Mouse (Mus musculus) embryonic facial prominence, embryonic 10.5 days (tissue): ENCODE measurements around the gene Akap13. TPM values are rescaled to one million over a fixed set of nuclear protein-coding genes. Genes with fewer than 3 reads are reported as not detected.

ENCODE experiments used
- DNase-seq: peaks from one replicate; pipeline ENCODE4 v3.0.0-alpha.2; 2017; ENCODE audit warnings: low spot score
- H3K27ac ChIP-seq: fragments of 300-500 bp; sonication (generic); replicated peaks from 2 replicates; pipeline ENCODE4 v1.5.1; 2016; ENCODE audit warnings: mild to moderate bottlenecking
- H3K27me3 ChIP-seq: fragments of 300-500 bp; sonication (generic); replicated peaks from 2 replicates; pipeline ENCODE4 v1.6.1; 2016; ENCODE audit warnings: low read depth, mild to moderate bottlenecking; ENCODE audit not compliant: poor library complexity, severe bottlenecking
- H3K36me3 ChIP-seq: fragments of 300-500 bp; sonication (generic); replicated peaks from 2 replicates; pipeline ENCODE4 v1.6.1; 2016; ENCODE audit warnings: mild to moderate bottlenecking, moderate library complexity
- H3K4me1 ChIP-seq: fragments of 300-500 bp; sonication (generic); 2 replicates; pipeline ENCODE4 v1.6.1; 2016
- H3K4me3 ChIP-seq: fragments of 300-500 bp; sonication (generic); 2 replicates; pipeline ENCODE4 v1.5.1; 2016; ENCODE audit warnings: mild to moderate bottlenecking, moderate library complexity
- H3K9me3 ChIP-seq: fragments of 300-500 bp; sonication (generic); 2 replicates; pipeline ENCODE4 v1.6.1; 2016; ENCODE audit warnings: mild to moderate bottlenecking
- WGBS: fragments of 180-500 bp; shearing (Covaris S2); methylation state at CpG from one replicate; pipeline ENCODE4 v1.1.7; 2016; 5-methylcytosine and 5-hydroxymethylcytosine counted together
- polyA plus RNA-seq: library from polyadenylated mRNA; unstranded; fragments of >200 nt; fragmentation: Nextera tagmentation; extraction: Ambion mirVana; gene quantifications from 2 replicates; pipeline ENCODE4 v1.2.1, GENCODE M21; 2016

The Akap13 gene
- polyA plus RNA-seq, 1 experiment from 2014 or later: 37.6 TPM

DNA sequence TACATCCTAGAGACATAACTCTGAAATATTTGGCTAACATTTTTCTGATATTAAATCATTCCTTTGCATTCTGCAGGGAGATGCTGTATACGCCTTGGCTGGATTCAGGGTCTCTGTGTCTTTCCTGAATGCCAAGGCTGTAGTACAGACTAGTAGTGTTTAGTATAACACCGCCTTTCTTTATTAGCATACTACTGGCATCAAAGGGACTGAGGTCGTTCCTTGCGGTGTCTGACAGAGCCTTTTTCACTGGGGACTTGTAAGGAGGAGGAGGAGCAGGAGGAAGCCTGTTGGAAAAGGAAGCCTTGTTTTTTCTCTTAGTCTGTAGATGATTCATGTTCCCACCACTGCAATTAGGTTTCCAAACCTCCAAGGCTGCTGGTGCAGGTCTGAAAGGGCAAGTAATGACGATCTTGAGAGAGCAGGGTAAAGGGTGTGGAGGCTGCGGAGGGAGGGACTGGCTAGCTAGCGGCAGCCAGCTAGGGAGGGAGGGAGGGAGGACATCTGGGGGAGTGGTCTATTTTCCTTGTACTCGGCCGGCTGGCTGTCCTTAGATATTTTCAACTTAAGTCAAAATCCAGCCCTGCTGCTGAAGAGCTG, 186.9 kb downstream of the Akap13 start:
- H3K27me3 ChIP-seq: no peaks in the 10 kb centered on the region
- H3K4me3 ChIP-seq: peak overlapping the region; percentile 47
- H3K4me1 ChIP-seq: peaks cover 56% of the 10 kb centered on the region
- peak overlapping the region; percentile 75 for H3K27ac ChIP-seq
- DNase-seq: peak; percentile 79
- H3K9me3 ChIP-seq: no peaks in the 10 kb centered on the region
- 6% methylated on average over 9 of the region's 9 CpGs for WGBS
- no peaks in the 10 kb centered on the region for H3K36me3 ChIP-seq

DNA sequence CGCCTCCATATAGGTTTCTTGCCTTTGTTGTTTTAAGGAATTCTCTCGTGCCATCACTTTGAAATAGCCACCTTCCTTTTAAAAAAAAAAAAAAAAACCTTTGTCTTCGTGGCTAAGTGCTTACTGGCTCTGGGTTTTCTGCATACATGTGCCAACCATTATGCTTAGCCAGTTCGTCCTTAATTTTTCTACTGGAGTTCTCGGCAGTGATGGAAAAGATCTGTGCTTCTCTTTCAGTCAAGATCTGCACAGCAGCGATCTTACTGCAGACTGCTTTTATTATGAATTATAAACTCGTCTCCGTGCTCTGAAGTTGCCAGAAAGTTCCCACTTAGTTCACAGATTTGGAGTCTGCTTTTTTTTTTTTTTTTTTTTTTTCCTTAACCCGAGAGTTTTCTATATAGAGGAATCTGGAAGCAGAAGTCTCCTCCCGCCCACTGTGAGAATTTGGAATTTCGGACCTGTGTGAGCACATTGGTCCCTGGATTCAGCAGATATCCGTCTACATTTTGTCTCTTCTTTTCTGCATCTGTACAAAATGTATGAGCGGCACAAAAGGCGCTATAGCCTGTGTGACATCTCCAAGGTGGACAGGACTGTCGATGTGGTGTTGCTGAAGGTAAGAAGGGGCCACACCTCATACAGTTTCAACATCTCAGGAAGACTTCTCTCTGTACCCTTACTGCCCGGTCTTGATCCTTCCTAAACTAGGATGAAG, 187.7 kb downstream of the Akap13 start:
- Histone ChIP-seq H3K4me3 (peak overlapping the region; percentile 47), H3K4me1 (peaks cover 56% of the 10 kb centered on the region), H3K9me3 (no peaks in the 10 kb centered on the region), H3K27me3 (no peaks in the 10 kb centered on the region), H3K27ac (peak overlapping the region; percentile 75), H3K36me3 (no peaks in the 10 kb centered on the region)
- DNase-seq: no peak
- WGBS: 48% methylated on average over 16 of the region's 16 CpGs

DNA sequence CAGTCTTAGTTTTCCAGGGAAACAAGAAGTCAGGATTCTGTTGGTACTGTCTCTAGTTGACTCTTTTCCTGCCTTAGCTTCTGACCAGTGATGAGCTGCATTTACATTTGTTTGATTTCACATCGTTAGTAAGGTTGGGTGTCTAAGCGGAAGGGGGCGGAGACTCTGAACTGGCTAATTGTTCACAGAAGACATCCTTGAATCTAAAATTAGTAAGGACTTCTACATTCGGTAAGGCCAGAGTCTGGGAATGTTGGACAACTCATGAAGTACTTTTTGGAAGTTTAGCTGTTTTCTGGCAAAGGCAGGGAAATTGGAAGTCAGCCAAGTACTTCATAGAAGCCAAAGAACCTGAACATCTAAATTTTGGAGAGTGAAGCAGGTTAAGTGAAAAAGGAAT, 188.7 kb downstream of the Akap13 start:
- no peaks in the 10 kb centered on the region for H3K36me3 ChIP-seq
- H3K27ac ChIP-seq: peak overlapping the region; percentile 75
- DNase-seq: no peak
- H3K4me3 ChIP-seq: peak overlapping the region; percentile 47; the same call in 1 of the 2 replicates
- peaks cover 59% of the 10 kb centered on the region for H3K4me1 ChIP-seq
- no peaks in the 10 kb centered on the region for H3K9me3 ChIP-seq
- no peaks in the 10 kb centered on the region for H3K27me3 ChIP-seq
- WGBS: 54% methylated on average over 4 of the region's 4 CpGs

DNA sequence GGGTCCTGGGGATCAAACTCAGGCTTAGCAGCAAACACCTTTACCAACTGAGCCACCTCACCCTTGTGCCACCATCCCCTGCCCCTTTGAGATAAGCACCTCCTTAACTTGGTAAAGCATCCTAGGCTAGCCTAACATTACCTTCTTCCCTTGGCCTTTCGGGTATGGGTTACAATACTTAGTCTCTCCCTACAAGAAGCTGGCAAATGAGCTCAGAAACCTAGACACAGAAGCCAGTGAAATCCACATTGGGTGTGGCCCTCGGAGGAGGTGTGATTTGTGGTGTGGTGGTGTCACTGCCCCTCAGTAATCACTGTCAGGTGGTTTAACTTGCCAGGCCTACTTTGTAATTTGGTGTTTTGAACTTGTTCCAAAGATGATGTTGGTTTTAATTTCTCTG, 189.3 kb downstream of the Akap13 start:
- Histone ChIP-seq H3K36me3 (no peaks in the 10 kb centered on the region), H3K27ac (no peak overlapping the region), H3K4me3 (peak overlapping the region; percentile 6; the same call in 1 of the 2 replicates), H3K27me3 (no peaks in the 10 kb centered on the region), H3K4me1 (peaks cover 62% of the 10 kb centered on the region), H3K9me3 (no peaks in the 10 kb centered on the region)
- 81% methylated on average over 2 of the region's 2 CpGs for WGBS
- no peak for DNase-seq

DNA sequence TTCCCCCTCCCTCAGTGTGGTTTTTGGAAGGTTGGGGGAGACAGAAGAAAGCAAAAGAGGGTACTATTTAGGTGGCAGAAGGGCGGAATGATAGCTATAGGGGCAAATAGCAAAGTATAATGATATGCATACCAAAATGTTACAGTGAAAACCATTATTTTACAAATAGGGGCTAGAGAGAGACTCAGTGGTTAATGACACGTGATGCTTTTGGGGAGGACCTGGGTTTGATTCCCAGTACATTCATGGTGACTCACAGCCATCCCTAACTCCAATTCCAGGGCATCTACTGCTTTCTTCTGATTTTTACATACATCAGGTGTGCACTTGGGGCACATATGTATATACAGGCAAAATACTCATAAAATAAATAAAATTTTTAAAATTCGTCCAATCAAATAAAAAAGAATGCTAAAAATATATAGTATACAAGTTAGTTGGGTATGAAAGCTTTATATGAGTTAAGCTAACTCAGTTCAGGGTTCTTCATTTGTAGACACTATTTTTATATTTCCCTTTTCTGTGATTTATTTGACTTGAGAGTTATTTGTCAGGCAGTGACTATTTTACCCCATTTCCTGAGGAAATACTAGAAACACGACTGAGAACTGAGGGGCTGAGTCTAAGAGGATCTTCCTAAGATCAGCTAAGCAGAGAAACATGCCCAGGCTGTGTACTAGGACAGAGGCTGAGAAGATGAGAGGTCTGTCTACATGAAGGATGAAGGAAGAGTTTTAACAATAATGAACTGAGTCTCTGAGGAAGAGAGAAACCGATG, 190.0 kb downstream of the Akap13 start:
- Histone ChIP-seq H3K4me1 (peaks cover 63% of the 10 kb centered on the region), H3K27me3 (no peaks in the 10 kb centered on the region), H3K4me3 (no peak overlapping the region), H3K27ac (no peak overlapping the region), H3K9me3 (no peaks in the 10 kb centered on the region), H3K36me3 (no peaks in the 10 kb centered on the region)
- DNase-seq: no peak
- 77% methylated on average over 5 of the region's 5 CpGs for WGBS

GRCm38 (mm10) chr7:75648051-75648450, 192.7 kb downstream of the Akap13 start:
- H3K4me1 ChIP-seq: peaks cover 40% of the 10 kb centered on the region
- no peaks in the 10 kb centered on the region for H3K36me3 ChIP-seq
- H3K9me3 ChIP-seq: no peaks in the 10 kb centered on the region
- 91% methylated on average over 3 of the region's 3 CpGs for WGBS
- H3K27ac ChIP-seq: no peak overlapping the region
- H3K4me3 ChIP-seq: no peak overlapping the region
- H3K27me3 ChIP-seq: no peaks in the 10 kb centered on the region
- DNase-seq: no peak

GRCm38 (mm10) chr7:75648961-75649360, 193.6 kb downstream of the Akap13 start:
- WGBS: 72% methylated on average over 4 of the region's 4 CpGs
- no peak for DNase-seq
- H3K4me3 ChIP-seq: no peak overlapping the region
- H3K36me3 ChIP-seq: no peaks in the 10 kb centered on the region
- H3K27me3 ChIP-seq: no peaks in the 10 kb centered on the region
- peaks cover 31% of the 10 kb centered on the region for H3K4me1 ChIP-seq
- no peak overlapping the region for H3K27ac ChIP-seq
- no peaks in the 10 kb centered on the region for H3K9me3 ChIP-seq

GRCm38 (mm10) chr7:75649966-75650365, 194.6 kb downstream of the Akap13 start:
- 58% methylated on average over 1 of the region's 1 CpGs for WGBS
- Histone ChIP-seq H3K4me1 (peaks cover 22% of the 10 kb centered on the region), H3K27ac (no peak overlapping the region), H3K27me3 (no peaks in the 10 kb centered on the region), H3K9me3 (no peaks in the 10 kb centered on the region), H3K4me3 (no peak overlapping the region), H3K36me3 (no peaks in the 10 kb centered on the region)
- peak; percentile 14 for DNase-seq

DNA sequence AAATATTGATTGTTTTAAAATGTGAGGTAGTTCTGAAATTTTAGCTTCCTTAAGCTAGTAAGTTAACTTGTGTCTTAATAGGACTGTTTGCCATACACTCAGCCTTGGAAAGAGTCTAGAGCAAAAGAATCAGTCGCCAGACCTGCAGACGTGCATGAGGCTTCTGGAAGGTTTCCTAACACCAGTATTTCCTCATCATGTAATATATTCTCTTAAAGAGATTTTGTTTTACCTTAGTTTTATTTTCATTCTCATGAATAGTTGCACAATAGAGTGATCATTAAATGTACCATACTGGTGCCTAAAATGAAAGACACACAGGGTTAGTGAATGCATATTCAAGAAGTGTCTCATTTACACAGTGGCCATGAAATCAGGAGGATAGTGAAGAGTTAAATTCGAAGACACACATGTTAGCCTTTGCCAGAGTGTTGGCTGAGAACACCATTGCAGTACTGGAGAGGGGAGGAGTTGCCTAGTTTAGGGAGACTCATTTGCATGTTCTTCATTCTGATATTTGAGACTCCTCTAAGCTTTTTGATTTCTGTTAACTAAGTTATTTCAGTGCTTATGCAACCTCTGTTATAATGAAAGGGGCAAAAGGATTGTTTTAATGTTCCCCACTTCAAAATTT, 198.5 kb downstream of the Akap13 start:
- Histone ChIP-seq H3K4me3 (no peak overlapping the region), H3K36me3 (no peaks in the 10 kb centered on the region), H3K27ac (no peak overlapping the region), H3K9me3 (no peaks in the 10 kb centered on the region), H3K4me1 (peaks cover 17% of the 10 kb centered on the region), H3K27me3 (no peaks in the 10 kb centered on the region)
- DNase-seq: no peak
- WGBS: 81% methylated on average over 3 of the region's 3 CpGs

DNA sequence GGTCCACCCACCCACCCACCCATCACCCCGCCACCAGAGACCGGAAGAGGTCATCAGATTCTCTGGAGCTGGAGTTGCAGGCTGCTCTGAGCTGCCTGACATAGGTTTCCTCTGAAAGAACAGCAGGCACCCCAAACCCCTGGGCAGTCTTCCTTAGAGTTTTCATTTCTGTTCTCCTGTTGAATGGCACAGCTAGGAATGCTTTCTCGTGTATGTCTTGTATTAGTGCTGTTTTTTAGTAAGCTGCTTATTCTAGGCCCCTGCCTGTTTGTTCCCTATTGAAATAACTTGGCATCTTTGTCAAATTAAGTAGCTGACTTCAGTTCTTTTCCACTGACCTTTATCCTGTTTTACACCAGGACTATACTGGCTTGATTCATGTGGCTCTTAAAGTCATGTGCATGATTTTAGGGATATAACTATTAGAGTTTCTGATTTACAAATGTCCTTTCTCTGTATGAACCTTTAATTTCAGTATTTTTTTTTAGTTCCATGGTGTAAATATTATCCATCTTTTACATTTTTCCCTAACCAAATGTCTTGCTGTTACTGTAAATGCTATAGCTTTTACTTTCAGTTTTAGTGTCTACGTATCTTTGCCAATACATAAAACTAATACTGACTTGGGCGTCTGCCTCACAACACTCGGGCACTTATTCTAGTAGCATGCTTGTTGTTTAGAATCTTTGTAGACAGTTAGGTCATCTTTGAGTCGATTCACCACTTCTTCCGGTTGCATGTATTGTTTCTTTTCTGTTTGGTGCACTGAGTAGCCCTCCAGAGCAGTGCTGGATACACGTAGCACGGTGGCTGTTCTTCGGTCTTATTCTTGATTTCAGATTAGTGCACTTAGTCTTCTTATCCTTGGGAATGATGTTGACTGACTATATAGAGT, 200.1 kb downstream of the Akap13 start:
- Histone ChIP-seq H3K4me1 (peaks cover 3% of the 10 kb centered on the region; the same call in 1 of the 2 replicates), H3K9me3 (no peaks in the 10 kb centered on the region), H3K36me3 (no peaks in the 10 kb centered on the region), H3K27ac (no peak overlapping the region), H3K27me3 (no peaks in the 10 kb centered on the region), H3K4me3 (no peak overlapping the region)
- WGBS: 85% methylated on average over 11 of the region's 11 CpGs
- DNase-seq: no peak

DNA sequence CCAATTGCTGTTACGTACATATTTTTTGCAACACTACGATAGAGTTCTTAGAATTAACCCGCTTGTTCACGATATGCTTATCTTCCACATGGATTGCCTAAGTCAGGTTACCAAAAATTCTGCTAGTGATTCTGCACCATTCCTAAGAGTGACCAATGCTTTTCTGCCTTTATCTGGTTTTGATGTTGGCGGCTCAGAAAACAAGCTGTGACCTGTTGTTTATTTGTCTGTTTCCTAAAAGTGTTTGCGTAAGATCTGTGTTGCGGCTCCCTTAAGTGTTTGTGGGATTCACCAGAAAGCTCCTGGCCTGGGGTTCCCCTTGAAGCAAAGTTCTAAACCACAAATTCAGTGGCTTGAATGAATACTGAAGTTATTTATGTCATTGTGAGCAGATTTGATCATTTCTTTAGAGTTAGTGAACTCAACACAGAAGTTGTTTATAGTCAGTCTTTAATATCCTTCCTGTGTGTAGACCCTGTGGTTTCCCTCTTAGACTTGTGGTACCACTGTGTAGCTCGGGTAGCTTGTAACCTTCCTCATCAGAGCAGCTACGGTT, 201.0 kb downstream of the Akap13 start:
- Histone ChIP-seq H3K27ac (no peak overlapping the region), H3K4me3 (no peak overlapping the region), H3K27me3 (no peaks in the 10 kb centered on the region), H3K9me3 (no peaks in the 10 kb centered on the region), H3K4me1 (no peaks in the 10 kb centered on the region), H3K36me3 (no peaks in the 10 kb centered on the region)
- DNase-seq: no peak
- WGBS: 89% methylated on average over 9 of the region's 9 CpGs
